In genomic region chr16:49923720-49924119, GRCm38 (mm10) we compare ENCODE assay signal across 13 mouse cellular contexts.
DNase-seq lines count a peak whose midpoint lies in the region; ATAC-seq and TF ChIP-seq lines count a peak whose summit lies in the region.
"Had no signal": no experiment of that assay in that cellular context is flagged by ENCODE, and none has a peak within 500 bp of the region (broad histone marks: within the 10 kb centered on the region; RNA-seq: fewer than 3 reads in every experiment).

No protein-coding gene starts in this region.

- H3K27me3 ChIP-seq in lung, embryonic 16.5 days (ENCODE audit: control insufficient read depth, insufficient read depth, low read depth, low read length): no peaks in the 10 kb centered on the region
- H3K27me3 ChIP-seq in intestine, embryonic 16.5 days (replicated peaks; ENCODE audit: control insufficient read depth, insufficient read depth, low read length): no peaks in the 10 kb centered on the region
- H3K27me3 ChIP-seq in myocyte (ENCODE audit: control insufficient read depth, insufficient read depth, insufficient read length): no peaks in the 10 kb centered on the region

- no peaks in the 10 kb centered on the region for H3K79me2 ChIP-seq in myocyte (ENCODE audit: control insufficient read depth, insufficient read depth)

- no peak overlapping the region for H3K27ac ChIP-seq in lung, embryonic 16.5 days (ENCODE audit: low read length)
- H3K27ac ChIP-seq in intestine, embryonic 16.5 days (ENCODE audit: low read length): peak overlapping the region; percentile 57; the same call in 1 of the 2 replicates

- H3K4me2 ChIP-seq in lung, embryonic 16.5 days (ENCODE audit: low read depth, low read length): no peak overlapping the region
- no peak overlapping the region for H3K4me2 ChIP-seq in intestine, embryonic 16.5 days (ENCODE audit: low read depth, low read length)
- H3K4me2 ChIP-seq in myocyte (ENCODE audit: low read depth): no peak overlapping the region

- no peak overlapping the region for H3K9ac ChIP-seq in lung, embryonic 16.5 days (ENCODE audit: low read length)
- H3K9ac ChIP-seq in intestine, embryonic 16.5 days (ENCODE audit: low read depth, low read length): no peak overlapping the region

- WGBS in lung, embryonic 16.5 days: 66% methylated on average over 9 of the region's 9 CpGs
- 43% methylated on average over 9 of the region's 9 CpGs for WGBS in intestine, embryonic 16.5 days

- no peak overlapping the region for H3ac ChIP-seq in myocyte (ENCODE audit: control insufficient read depth, insufficient read length)

- H3K4me1 ChIP-seq in lung, embryonic 16.5 days (replicated peaks; ENCODE audit: control insufficient read depth, insufficient read depth, low read length): 0 out of 2 replicates have a peak, but pooled peaks cover 3% of the 10 kb centered on the region
- H3K4me1 ChIP-seq in intestine, embryonic 16.5 days (ENCODE audit: control insufficient read depth, insufficient read depth, low read length): peaks cover 6% of the 10 kb centered on the region; the same call in 1 of the 2 replicates

- TF ChIP-seq POLR2A in brain, embryonic 14.5 days (IDR thresholded peaks at IDR 0.05; ENCODE audit: borderline replicate concordance, extremely low read depth, insufficient read depth, insufficient read length, poor library complexity, severe bottlenecking): no peak
- TF ChIP-seq POLR2A in myocyte (IDR thresholded peaks at IDR 0.05; ENCODE audit: insufficient read length, low read depth): no peak

- H3K4me3 ChIP-seq in lung, embryonic 16.5 days (ENCODE audit: low read length): no peak overlapping the region
- H3K4me3 ChIP-seq in intestine, embryonic 16.5 days (ENCODE audit: low read length): no peak overlapping the region
- H3K4me3 ChIP-seq in myocyte: no peak overlapping the region

- no peak for TF ChIP-seq CTCF in brain, embryonic 14.5 days (IDR thresholded peaks at IDR 0.05; ENCODE audit: borderline replicate concordance, extremely low read depth, insufficient read depth, insufficient read length)

- no peaks in the 10 kb centered on the region for H3K9me3 ChIP-seq in lung, embryonic 16.5 days (ENCODE audit: control insufficient read depth, low read length)
- no peaks in the 10 kb centered on the region for H3K9me3 ChIP-seq in intestine, embryonic 16.5 days (ENCODE audit: control insufficient read depth, low read length)

- peak; percentile 80 for ATAC-seq in lung, embryonic 16.5 days (ENCODE audit: low read depth)
- ATAC-seq in intestine, embryonic 16.5 days: peak; percentile 84
- no peak for ATAC-seq in frontal cortex, adult (ENCODE audit: low TSS enrichment)

- no peaks in the 10 kb centered on the region for H3K36me3 ChIP-seq in lung, embryonic 16.5 days (ENCODE audit: control insufficient read depth, insufficient read depth, low read length)
- no peaks in the 10 kb centered on the region for H3K36me3 ChIP-seq in intestine, embryonic 16.5 days (ENCODE audit: control insufficient read depth, insufficient read depth, low read length)
- no peaks in the 10 kb centered on the region for H3K36me3 ChIP-seq in myocyte (ENCODE audit: control insufficient read depth, insufficient read depth)

- no peak for DNase-seq in lung, postnatal 14 days
- peak; percentile 46 for DNase-seq in brain, embryonic 14.5 days (ENCODE audit: low read depth)
- no peak for DNase-seq in kidney, postnatal 10 days
- DNase-seq in frontal cortex, postnatal 25 days (ENCODE audit: low spot score in 2 of 2): no peak
- DNase-seq: cerebellum, postnatal 14 days; heart, postnatal 10 days; kidney, adult 18-20 months; retina, postnatal 1 day; thymus, adult 2 months had no signal

TF ChIP-seq in myocyte, 11 proteins besides CTCF, POLR2A, EP300 and RAD21:
- TF ChIP-seq E2F4 (IDR thresholded peaks at IDR 0.05; ENCODE audit: insufficient read depth): no peak
- no peak for TF ChIP-seq TCF3 (IDR thresholded peaks at IDR 0.05; ENCODE audit: insufficient read length, low read depth)
- TF ChIP-seq USF1 (IDR thresholded peaks at IDR 0.05; ENCODE audit: low read depth): peak; percentile 75
TF ChIP-seq in myocyte: peak in this region for 1.
